Comparison of ENCODE assay signal across 7 mouse cellular contexts in genomic region chr3:95928261-95928657, GRCm38 (mm10). TPM values are rescaled to one million over a fixed set of nuclear protein-coding genes. Genes with fewer than 3 reads are reported as not detected.
A peak's percentile ranks its signal among the peaks of the same experiment; 100 is the strongest.
DNase-seq lines count a peak whose midpoint lies in the region; ATAC-seq and TF ChIP-seq lines count a peak whose summit lies in the region.

No protein-coding gene starts in this region.

- no peak for DNase-seq in neural tube, embryonic 11.5 days (ENCODE audit: low spot score)
- DNase-seq in neural tube, embryonic 10.5 days (ENCODE audit: extremely low spot score, low spot score), result no peak
- DNase-seq in forebrain, embryonic 11.5 days (ENCODE audit: low spot score), result no peak
- DNase-seq in limb, embryonic 11.5 days (ENCODE audit: low spot score), result no peak
- DNase-seq in gastrocnemius, postnatal 25 days, result no peak
- DNase-seq in adrenal gland, adult 2 months, result no peak

- ATAC-seq in neural tube, embryonic 11.5 days (ENCODE audit: insufficient read depth, low FRiP score, low TSS enrichment), result no peak
- ATAC-seq in forebrain, embryonic 11.5 days (replicated peaks; ENCODE audit: low FRiP score), result 0 out of 2 replicates have a peak, but pooled peaks have one; percentile 0
- ATAC-seq in limb, embryonic 11.5 days (ENCODE audit: insufficient number of reproducible peaks, low FRiP score, low TSS enrichment, low read depth), result no peak

- peak overlapping the region; percentile 74 for H3K27ac ChIP-seq in neural tube, embryonic 11.5 days (ENCODE audit: low read depth, low read length)
- H3K27ac ChIP-seq in forebrain, embryonic 11.5 days (ENCODE audit: low read depth, low read length), result peak overlapping the region; percentile 84
- H3K27ac ChIP-seq in limb, embryonic 11.5 days (replicated peaks; ENCODE audit: low read depth, low read length), result peak overlapping the region; percentile 85
- no peak overlapping the region for H3K27ac ChIP-seq in small intestine, adult 2 months (ENCODE audit: insufficient read depth, low read depth, low read length)

- no peaks in the 10 kb centered on the region for H3K27me3 ChIP-seq in neural tube, embryonic 11.5 days (ENCODE audit: control insufficient read depth, insufficient read depth, low read length)
- no peaks in the 10 kb centered on the region for H3K27me3 ChIP-seq in forebrain, embryonic 11.5 days (ENCODE audit: control insufficient read depth, insufficient read depth, low read length)
- no peaks in the 10 kb centered on the region for H3K27me3 ChIP-seq in limb, embryonic 11.5 days (ENCODE audit: control insufficient read depth, insufficient read depth, low read length)
- no peaks in the 10 kb centered on the region for H3K27me3 ChIP-seq in small intestine, adult 2 months (ENCODE audit: control insufficient read depth, insufficient read depth, low read length)

- H3K9ac ChIP-seq in neural tube, embryonic 11.5 days (ENCODE audit: low read length), result peak overlapping the region; percentile 61
- peak overlapping the region; percentile 63 for H3K9ac ChIP-seq in forebrain, embryonic 11.5 days (ENCODE audit: low read length)
- peak overlapping the region; percentile 51; the same call in 1 of the 2 replicates for H3K9ac ChIP-seq in limb, embryonic 11.5 days (ENCODE audit: low read length)

- TF ChIP-seq POLR2A in small intestine, adult 2 months (IDR thresholded peaks at IDR 0.05; ENCODE audit: low read depth, low read length), result no peak

- H3K4me2 ChIP-seq in neural tube, embryonic 11.5 days (ENCODE audit: low read depth), result peak overlapping the region; percentile 56
- H3K4me2 ChIP-seq in forebrain, embryonic 11.5 days (ENCODE audit: low read depth, low read length, severe bottlenecking), result peak overlapping the region; percentile 51; the same call in 1 of the 2 replicates
- H3K4me2 ChIP-seq in limb, embryonic 11.5 days (ENCODE audit: low read depth, severe bottlenecking), result peak overlapping the region; percentile 41

- WGBS in neural tube, embryonic 11.5 days, result 74% methylated on average over 6 of the region's 6 CpGs
- WGBS in forebrain, embryonic 11.5 days, result 82% methylated on average over 6 of the region's 6 CpGs
- 73% methylated on average over 6 of the region's 6 CpGs for WGBS in limb, embryonic 11.5 days
- 38% methylated on average over 6 of the region's 6 CpGs for WGBS in small intestine, adult 2 months

- no peak for TF ChIP-seq CTCF in small intestine, adult 2 months (IDR thresholded peaks at IDR 0.05; ENCODE audit: extremely low read depth, insufficient read length, insufficient replicate concordance, low read depth, low read length)

- H3K36me3 ChIP-seq in neural tube, embryonic 11.5 days (ENCODE audit: control insufficient read depth, insufficient read depth, low read length), result no peaks in the 10 kb centered on the region
- no peaks in the 10 kb centered on the region for H3K36me3 ChIP-seq in forebrain, embryonic 11.5 days (ENCODE audit: control insufficient read depth, insufficient read depth, low read length)
- H3K36me3 ChIP-seq in limb, embryonic 11.5 days (ENCODE audit: control insufficient read depth, insufficient read depth, low read length), result peaks cover 2% of the 10 kb centered on the region; the same call in 1 of the 2 replicates
- no peaks in the 10 kb centered on the region for H3K36me3 ChIP-seq in small intestine, adult 2 months (ENCODE audit: control insufficient read depth, insufficient read depth, low read length)

- peak overlapping the region; percentile 97 for H3K4me3 ChIP-seq in neural tube, embryonic 11.5 days (ENCODE audit: low read depth, low read length)
- peak overlapping the region; percentile 97 for H3K4me3 ChIP-seq in forebrain, embryonic 11.5 days (ENCODE audit: low read depth, low read length)
- peak overlapping the region; percentile 91 for H3K4me3 ChIP-seq in limb, embryonic 11.5 days (ENCODE audit: low read depth, low read length)
- H3K4me3 ChIP-seq in small intestine, adult 2 months (ENCODE audit: low read depth, low read length), result peak overlapping the region; percentile 71

- H3K4me1 ChIP-seq in neural tube, embryonic 11.5 days (ENCODE audit: control insufficient read depth, insufficient read depth, low read length), result peaks cover 4% of the 10 kb centered on the region; the same call in 1 of the 2 replicates
- no peaks in the 10 kb centered on the region; the same call in 1 of the 2 replicates for H3K4me1 ChIP-seq in forebrain, embryonic 11.5 days (replicated peaks; ENCODE audit: control insufficient read depth, insufficient read depth, low read length)
- H3K4me1 ChIP-seq in limb, embryonic 11.5 days (ENCODE audit: control insufficient read depth, insufficient read depth, low read length), result 0 out of 2 replicates have a peak, but pooled peaks cover 2% of the 10 kb centered on the region
- H3K4me1 ChIP-seq in small intestine, adult 2 months (ENCODE audit: control insufficient read depth, insufficient read depth, insufficient read length, low read length), result peaks cover 3% of the 10 kb centered on the region; the same call in 1 of the 2 replicates

- no peaks in the 10 kb centered on the region for H3K9me3 ChIP-seq in neural tube, embryonic 11.5 days (ENCODE audit: control insufficient read depth, low read length)
- no peaks in the 10 kb centered on the region for H3K9me3 ChIP-seq in forebrain, embryonic 11.5 days (ENCODE audit: control insufficient read depth, low read length)
- no peaks in the 10 kb centered on the region for H3K9me3 ChIP-seq in limb, embryonic 11.5 days (ENCODE audit: control insufficient read depth, low read length)

RNA-seq across cellular contexts. Expression of gene Anp32e, which starts 0.8 kb away (rescaled TPM):
- polyA plus RNA-seq in neural tube, embryonic 11.5 days (2014; fragmentation: Nextera tagmentation; extraction: Ambion mirVana), result 119 and 131 TPM in 2 replicates
- polyA plus RNA-seq in forebrain, embryonic 11.5 days (2014; fragmentation: Nextera tagmentation; extraction: Ambion mirVana), result 157 and 167 TPM in 2 replicates
- polyA plus RNA-seq in limb, embryonic 11.5 days (2014; fragmentation: Nextera tagmentation; extraction: Ambion mirVana), result 125 and 151 TPM in 2 replicates
- 4.7 and 8.7 TPM in 2 replicates for polyA plus RNA-seq in small intestine, adult 2 months (2012; rRNA removed)
- total RNA-seq in gastrocnemius, postnatal 25 days (2021), result 10 to 100 TPM; 67.4 to 69.1 TPM
- total RNA-seq in adrenal gland, adult 2 months (2021), result 10 to 100 TPM; 81.0 to 98.6 TPM
- polyA plus RNA-seq in adrenal gland, adult 2 months (2012; rRNA removed), result 5.8 and 7.4 TPM in 2 replicates

RNA-seq across cellular contexts. Expression of gene Car14, which starts 23.8 kb away (rescaled TPM):
- 35.7 and 36.5 TPM in 2 replicates for polyA plus RNA-seq in neural tube, embryonic 11.5 days (2014; fragmentation: Nextera tagmentation; extraction: Ambion mirVana)
- 49.4 and 53.6 TPM in 2 replicates for polyA plus RNA-seq in forebrain, embryonic 11.5 days (2014; fragmentation: Nextera tagmentation; extraction: Ambion mirVana)
- 128 and 129 TPM in 2 replicates for polyA plus RNA-seq in limb, embryonic 11.5 days (2014; fragmentation: Nextera tagmentation; extraction: Ambion mirVana)
- 0.75 and 0.81 TPM in 2 replicates for polyA plus RNA-seq in small intestine, adult 2 months (2012; rRNA removed)
- total RNA-seq in gastrocnemius, postnatal 25 days (2021), result 10 to 100 TPM; 78.0 to 92.8 TPM
- total RNA-seq in adrenal gland, adult 2 months (2021), result 1 to 10 TPM; 1.7 to 7.3 TPM
- polyA plus RNA-seq in adrenal gland, adult 2 months (2012; rRNA removed), result 1.0 and 1.2 TPM in 2 replicates

RNA-seq across cellular contexts. Expression of gene Aph1a, which starts 34.5 kb away (rescaled TPM):
- polyA plus RNA-seq in neural tube, embryonic 11.5 days (2014; fragmentation: Nextera tagmentation; extraction: Ambion mirVana), result 35.9 and 36.2 TPM in 2 replicates
- 29.7 and 33.3 TPM in 2 replicates for polyA plus RNA-seq in forebrain, embryonic 11.5 days (2014; fragmentation: Nextera tagmentation; extraction: Ambion mirVana)
- 26.1 and 27.3 TPM in 2 replicates for polyA plus RNA-seq in limb, embryonic 11.5 days (2014; fragmentation: Nextera tagmentation; extraction: Ambion mirVana)
- 126 and 211 TPM in 2 replicates for polyA plus RNA-seq in small intestine, adult 2 months (2012; rRNA removed)
- 10 to 100 TPM; 43.9 to 51.9 TPM for total RNA-seq in gastrocnemius, postnatal 25 days (2021)
- 100 to 1,000 TPM in 1 of 2 experiments, 10 to 100 TPM in 1; 76.0 to 135 TPM for total RNA-seq in adrenal gland, adult 2 months (2021)
- 789 and 930 TPM in 2 replicates for polyA plus RNA-seq in adrenal gland, adult 2 months (2012; rRNA removed)

RNA-seq across cellular contexts. Expression of gene BC028528, which starts 36.5 kb away (rescaled TPM):
- polyA plus RNA-seq in neural tube, embryonic 11.5 days (2014; fragmentation: Nextera tagmentation; extraction: Ambion mirVana), result 10.8 and 14.6 TPM in 2 replicates
- polyA plus RNA-seq in forebrain, embryonic 11.5 days (2014; fragmentation: Nextera tagmentation; extraction: Ambion mirVana), result 7.5 and 10.3 TPM in 2 replicates
- 6.7 and 7.5 TPM in 2 replicates for polyA plus RNA-seq in limb, embryonic 11.5 days (2014; fragmentation: Nextera tagmentation; extraction: Ambion mirVana)
- polyA plus RNA-seq in small intestine, adult 2 months (2012; rRNA removed), result 1.5 and 1.6 TPM in 2 replicates
- 1 to 10 TPM; 2.8 to 3.7 TPM for total RNA-seq in gastrocnemius, postnatal 25 days (2021)
- 10 to 100 TPM; 13.0 to 15.2 TPM for total RNA-seq in adrenal gland, adult 2 months (2021)
- 1.8 TPM in 2 replicates for polyA plus RNA-seq in adrenal gland, adult 2 months (2012; rRNA removed)

RNA-seq across cellular contexts. Expression of gene Ciart, which starts 46.2 kb away (rescaled TPM):
- polyA plus RNA-seq in neural tube, embryonic 11.5 days (2014; fragmentation: Nextera tagmentation; extraction: Ambion mirVana), result 3.3 and 5.0 TPM in 2 replicates
- polyA plus RNA-seq in forebrain, embryonic 11.5 days (2014; fragmentation: Nextera tagmentation; extraction: Ambion mirVana), result 5.8 and 7.7 TPM in 2 replicates
- 7.1 and 7.5 TPM in 2 replicates for polyA plus RNA-seq in limb, embryonic 11.5 days (2014; fragmentation: Nextera tagmentation; extraction: Ambion mirVana)
- polyA plus RNA-seq in small intestine, adult 2 months (2012; rRNA removed), result 0.72 and 0.74 TPM in 2 replicates
- 1 to 10 TPM in 1 of 2 experiments, under 1 TPM in 1; 0.82 to 7.7 TPM for total RNA-seq in gastrocnemius, postnatal 25 days (2021)
- total RNA-seq in adrenal gland, adult 2 months (2021), result 1 to 10 TPM; 1.6 to 1.9 TPM
- 2.4 and 4.0 TPM in 2 replicates for polyA plus RNA-seq in adrenal gland, adult 2 months (2012; rRNA removed)

Comparison
In these comparisons a context has a peak if more than half of its experiments do, and no peak if none do; other contexts are left out.
1. RNA of gene Anp32e, which starts 0.8 kb away (polyA plus RNA-seq): 157 to 167 TPM in forebrain, embryonic 11.5 days, 119 to 131 TPM in neural tube, embryonic 11.5 days and 125 to 151 TPM in limb, embryonic 11.5 days; 4.7 to 8.7 TPM in small intestine, adult 2 months and 5.8 to 7.4 TPM in adrenal gland, adult 2 months; every median in the first group is over 10 times any median in the second.
2. RNA of gene Car14, which starts 23.8 kb away (polyA plus RNA-seq): 128 to 129 TPM in limb, embryonic 11.5 days, 49.4 to 53.6 TPM in forebrain, embryonic 11.5 days and 35.7 to 36.5 TPM in neural tube, embryonic 11.5 days; 1.0 to 1.2 TPM in adrenal gland, adult 2 months and 0.75 to 0.81 TPM in small intestine, adult 2 months; every median in the first group is over 10 times any median in the second.
3. Peak in every context shown above with its lines, with median percentiles within 50 percentile points of each other: H3K4me2 ChIP-seq, H3K4me3 ChIP-seq and H3K9ac ChIP-seq.